Mouse (Mus musculus): ENCODE data around the gene Prkag2.

GRCm38 (mm10) chr5:24989683-24990082, 110.8 kb downstream of the Prkag2 start:
- no peak for TF ChIP-seq GATA1 (IDR thresholded peaks at IDR 0.05; ENCODE audit: borderline replicate concordance, low read length)
- TF ChIP-seq FLI1 (IDR thresholded peaks at IDR 0.05; ENCODE audit: low read length), result no peak
